Mouse (Mus musculus) hindbrain, embryonic 10.5 days (tissue): Measurements from ENCODE around the gene Tubgcp5. TPM values are rescaled to one million over a fixed set of nuclear protein-coding genes. Genes with fewer than 3 reads are reported as not detected.
"Not testable (repeated sequence)": the region's sequence is repeated elsewhere in the genome, so short reads cannot be mapped to it uniquely, and the experiment has no call there.

Experiments
- DNase-seq: peaks from one replicate; pipeline ENCODE4 v3.0.0-alpha.2; 2017; ENCODE audit warnings: low spot score
- H3K27ac ChIP-seq: fragments of 300-500 bp; sonication (generic); 2 replicates; pipeline ENCODE4 v1.5.1; 2016; ENCODE audit warnings: mild to moderate bottlenecking, moderate library complexity
- H3K27me3 ChIP-seq: fragments of 300-500 bp; sonication (generic); 2 replicates; pipeline ENCODE4 v1.6.1; 2016; ENCODE audit warnings: mild to moderate bottlenecking; ENCODE audit not compliant: poor library complexity, insufficient read depth, severe bottlenecking
- H3K36me3 ChIP-seq: fragments of 300-500 bp; sonication (generic); 2 replicates; pipeline ENCODE4 v1.6.1; 2016; ENCODE audit warnings: mild to moderate bottlenecking, moderate library complexity
- H3K4me1 ChIP-seq: fragments of 300-500 bp; sonication (generic); replicated peaks from 2 replicates; pipeline ENCODE4 v1.6.1; 2016; ENCODE audit warnings: mild to moderate bottlenecking
- H3K4me3 ChIP-seq: fragments of 300-500 bp; sonication (generic); 2 replicates; pipeline ENCODE4 v1.5.1; 2016; ENCODE audit warnings: mild to moderate bottlenecking, moderate library complexity
- H3K9me3 ChIP-seq: fragments of 300-500 bp; sonication (generic); 2 replicates; pipeline ENCODE4 v1.6.1; 2016; ENCODE audit warnings: mild to moderate bottlenecking, moderate library complexity
- WGBS: fragments of 180-500 bp; shearing (Covaris S2); methylation state at CpG from one replicate; pipeline ENCODE4 v1.1.7; 2016; 5-methylcytosine and 5-hydroxymethylcytosine counted together
- polyA plus RNA-seq: library from polyadenylated mRNA; unstranded; fragments of >200 nt; fragmentation: Nextera tagmentation; extraction: Ambion mirVana; gene quantifications from 2 replicates; pipeline ENCODE4 v1.2.1, GENCODE M21; 2016

Tubgcp5 gene
- 33.4 and 34.6 TPM in 2 replicates for polyA plus RNA-seq

DNA sequence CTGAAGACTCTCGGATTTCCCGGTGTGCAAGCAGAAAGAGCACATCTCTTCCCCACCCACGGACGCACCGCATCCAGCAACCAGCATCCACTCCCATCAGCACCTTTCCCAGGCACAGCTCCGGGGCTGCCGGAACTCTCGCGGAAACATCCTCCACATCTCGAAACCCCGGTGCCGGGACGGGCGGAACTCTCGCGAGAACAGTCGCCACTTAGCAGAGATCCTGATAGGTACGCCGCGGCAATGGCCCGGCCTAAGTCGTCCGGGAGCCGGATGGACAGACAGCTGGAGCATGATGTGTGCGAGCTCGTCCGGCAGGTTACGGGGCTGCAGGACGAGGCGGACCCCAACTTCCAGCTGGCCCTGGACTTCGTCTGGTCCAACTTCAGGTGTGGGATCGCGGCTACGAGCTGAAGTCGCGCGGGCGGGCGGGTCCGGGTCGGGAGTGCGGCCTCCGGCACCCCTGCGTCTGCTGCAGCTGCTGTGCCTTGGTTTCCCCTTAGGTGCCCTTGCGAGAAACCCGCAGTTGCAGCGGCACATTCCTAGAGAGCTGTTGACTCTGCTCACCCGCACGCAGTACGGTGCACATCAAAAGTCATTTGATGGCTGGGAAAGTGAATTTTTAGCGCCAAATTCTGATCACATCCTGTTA, at the start of gene Tubgcp5:
Gene Tubgcp5, plus strand, starts transcription at position 203 of the 652 bp plus-strand sequence.
- peak within 1 kb of the TSS; percentile 87 for H3K4me3 ChIP-seq
- peaks cover 13% of the 10 kb centered on the region for H3K4me1 ChIP-seq
- H3K27ac ChIP-seq, result peak within 1 kb of the TSS; percentile 95
- under 1% methylated on average over 51 of the region's 51 CpGs for whole genome bisulfite sequencing
- no peaks in the 10 kb centered on the region for H3K9me3 ChIP-seq
- no peaks in the 10 kb centered on the region for H3K27me3 ChIP-seq
- DNase-seq, result peak; percentile 98
- peaks cover 33% of the 10 kb centered on the region for H3K36me3 ChIP-seq

DNA sequence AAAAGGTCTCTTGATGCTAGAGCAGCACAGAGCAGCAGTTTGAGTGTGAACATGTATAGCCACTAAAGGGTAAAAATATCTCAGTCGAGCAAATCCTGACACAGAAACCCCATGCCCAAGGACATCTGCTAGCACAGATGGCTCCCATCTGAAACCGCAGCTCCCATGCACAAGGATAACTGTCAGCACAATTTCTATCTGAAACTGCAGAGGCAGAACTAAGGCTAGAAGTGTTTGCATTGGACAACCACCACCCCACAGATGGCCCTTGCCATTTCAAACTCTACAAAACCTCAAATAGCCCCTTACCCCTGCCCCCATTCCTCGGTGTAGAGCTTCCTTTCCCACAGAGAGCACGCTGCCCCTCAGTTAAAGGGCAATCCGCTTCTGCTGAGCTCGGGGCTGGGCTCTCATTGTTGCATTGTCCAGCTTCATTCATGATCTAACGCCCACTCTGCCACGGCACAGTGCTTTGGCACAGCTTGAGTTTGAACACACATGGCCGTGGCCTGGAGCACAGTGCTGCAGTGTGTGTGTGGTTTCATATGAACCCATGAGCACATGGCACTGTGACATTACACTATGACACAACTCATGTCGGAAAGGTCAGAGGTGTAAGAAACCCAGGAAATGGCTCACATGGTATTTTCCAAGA, 49.3 kb upstream of the Tubgcp5 start:
- 45% methylated on average over 10 of the region's 10 CpGs for WGBS
- Histone ChIP-seq H3K4me1 (peaks cover 11% of the 10 kb centered on the region), H3K4me3 (no peak overlapping the region), H3K27me3 (no peaks in the 10 kb centered on the region), H3K9me3 (no peaks in the 10 kb centered on the region), H3K27ac (peak overlapping the region; percentile 45), H3K36me3 (no peaks in the 10 kb centered on the region)
- DNase-seq, result peak; percentile 12

- H3K27me3 ChIP-seq, result no peaks in the 10 kb centered on the region
- no peak overlapping the region for H3K4me3 ChIP-seq
- H3K36me3 ChIP-seq, result no peaks in the 10 kb centered on the region
- 80% methylated on average over 3 of the region's 3 CpGs for WGBS
- no peaks in the 10 kb centered on the region for H3K4me1 ChIP-seq
- no peaks in the 10 kb centered on the region for H3K9me3 ChIP-seq
- no peak for DNase-seq
- no peak overlapping the region for H3K27ac ChIP-seq
Measured at GRCm38 (mm10) chr7:55750841-55751240, 43.1 kb upstream of the Tubgcp5 start.

DNA sequence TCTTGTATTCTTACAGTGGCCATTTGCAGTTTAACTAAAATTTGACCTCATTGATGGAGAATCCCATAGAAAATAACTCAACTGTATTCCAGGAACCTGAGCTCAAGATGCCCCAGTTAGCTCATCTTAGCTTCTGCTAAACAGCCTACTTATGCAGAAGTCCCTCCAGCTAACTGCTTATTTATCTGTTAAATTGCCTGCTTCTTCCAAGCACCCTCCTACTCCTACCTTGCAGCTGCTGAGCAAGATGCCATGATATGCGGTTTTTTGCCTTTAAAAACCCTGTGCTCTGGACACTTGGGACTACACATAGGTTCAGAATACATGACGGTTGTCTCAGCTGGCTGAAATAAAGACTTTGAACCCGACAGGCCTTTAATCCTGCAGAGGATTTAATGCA, 34.6 kb upstream of the Tubgcp5 start:
- Histone ChIP-seq H3K9me3 (no peaks in the 10 kb centered on the region), H3K27me3 (no peaks in the 10 kb centered on the region), H3K36me3 (no peaks in the 10 kb centered on the region), H3K27ac (no peak overlapping the region), H3K4me1 (no peaks in the 10 kb centered on the region), H3K4me3 (no peak overlapping the region)
- DNase-seq, result no peak
- 74% methylated on average over 3 of the region's 3 CpGs for WGBS

DNA sequence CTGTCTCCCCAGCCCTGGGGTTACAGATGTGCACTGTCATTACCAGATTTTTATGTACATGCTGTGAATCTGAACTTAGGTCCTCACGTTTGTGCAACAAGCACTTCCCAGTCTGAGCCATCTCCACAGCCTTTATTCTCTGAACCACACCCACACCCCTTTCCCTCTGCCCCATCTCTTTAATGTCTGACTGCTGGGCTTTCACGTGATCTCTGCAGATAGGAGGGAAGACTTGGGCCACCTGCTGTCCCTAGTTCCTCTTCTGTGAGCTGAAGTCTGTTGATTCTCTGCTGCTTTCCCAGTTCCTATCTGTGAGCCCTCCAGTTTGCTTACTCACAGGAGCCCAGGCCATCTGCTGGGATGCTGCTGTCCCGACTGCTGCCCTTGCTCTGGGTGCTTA, 26.0 kb upstream of the Tubgcp5 start, which contains the start of gene Siglech:
Gene Siglech, plus strand, starts transcription at position 253 of the 400 bp plus-strand sequence.
- WGBS, result 53% methylated on average over 3 of the region's 3 CpGs

GRCm38 (mm10) chr7:55780011-55780410, 13.9 kb upstream of the Tubgcp5 start:
- Histone ChIP-seq H3K36me3 (no peaks in the 10 kb centered on the region), H3K27me3 (no peaks in the 10 kb centered on the region), H3K4me1 (no peaks in the 10 kb centered on the region), H3K27ac (no peak overlapping the region), H3K4me3 (no peak overlapping the region), H3K9me3 (no peaks in the 10 kb centered on the region)
- no peak for DNase-seq
- 72% methylated on average over 4 of the region's 4 CpGs for WGBS

More for the DNA sequence above, 26.0 kb upstream of the Tubgcp5 start, which contains the start of gene Siglech:
- Histone ChIP-seq H3K27ac (no peak within 1 kb of the TSS), H3K9me3 (no peaks in the 10 kb centered on the region), H3K36me3 (no peaks in the 10 kb centered on the region), H3K27me3 (no peaks in the 10 kb centered on the region), H3K4me1 (no peaks in the 10 kb centered on the region), H3K4me3 (no peak within 1 kb of the TSS)
- DNase-seq, result no peak

DNA sequence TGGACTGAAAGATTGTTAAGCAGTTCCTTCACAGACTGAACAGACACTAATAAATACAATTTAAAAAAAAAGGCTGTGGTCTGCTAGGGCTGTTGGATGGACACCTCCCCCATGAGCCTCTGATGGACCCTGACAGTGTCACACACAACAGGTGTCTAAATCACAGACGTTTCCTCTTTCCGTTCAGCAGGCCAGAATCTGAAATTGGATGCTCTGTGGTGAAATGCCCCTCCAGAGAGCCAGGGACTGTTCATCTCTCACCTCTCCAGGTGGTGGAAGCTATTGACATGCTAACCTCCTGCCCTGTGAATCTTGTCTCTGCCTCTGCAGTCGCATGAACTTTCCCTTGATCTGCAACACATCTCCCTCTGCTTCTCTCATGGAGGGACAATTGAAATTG, 11.5 kb upstream of the Tubgcp5 start:
- DNase-seq, result no peak
- H3K4me3 ChIP-seq, result no peak overlapping the region
- no peaks in the 10 kb centered on the region for H3K36me3 ChIP-seq
- H3K9me3 ChIP-seq, result no peaks in the 10 kb centered on the region
- WGBS, result 71% methylated on average over 3 of the region's 3 CpGs
- no peaks in the 10 kb centered on the region for H3K27me3 ChIP-seq
- no peaks in the 10 kb centered on the region for H3K4me1 ChIP-seq
- H3K27ac ChIP-seq, result no peak overlapping the region

GRCm38 (mm10) chr7:55784580-55784979, 9.4 kb upstream of the Tubgcp5 start:
- H3K27ac ChIP-seq, result no peak overlapping the region
- H3K36me3 ChIP-seq, result no peaks in the 10 kb centered on the region
- H3K4me3 ChIP-seq, result no peak overlapping the region
- no peaks in the 10 kb centered on the region for H3K4me1 ChIP-seq
- 92% methylated on average over 3 of the region's 3 CpGs for WGBS
- no peak for DNase-seq
- no peaks in the 10 kb centered on the region for H3K9me3 ChIP-seq
- H3K27me3 ChIP-seq, result no peaks in the 10 kb centered on the region

GRCm38 (mm10) chr7:55790586-55790985, 3.4 kb upstream of the Tubgcp5 start:
- WGBS, result 83% methylated on average over 5 of the region's 5 CpGs

GRCm38 (mm10) chr7:55792280-55792679, 1.7 kb upstream of the Tubgcp5 start:
- peaks cover 13% of the 10 kb centered on the region for H3K4me1 ChIP-seq
- DNase-seq, result no peak
- no peaks in the 10 kb centered on the region for H3K27me3 ChIP-seq
- H3K4me3 ChIP-seq, result no peak overlapping the region
- H3K27ac ChIP-seq, result no peak overlapping the region
- H3K36me3 ChIP-seq, result peaks cover 15% of the 10 kb centered on the region
- no peaks in the 10 kb centered on the region for H3K9me3 ChIP-seq
- WGBS, result 83% methylated on average over 3 of the region's 3 CpGs

More at GRCm38 (mm10) chr7:55790586-55790985, 3.4 kb upstream of the Tubgcp5 start:
- H3K4me3 ChIP-seq, H3K27ac ChIP-seq, H3K36me3 ChIP-seq, DNase-seq, H3K27me3 ChIP-seq, H3K9me3 ChIP-seq: not testable (repeated sequence)
- peaks cover 13% of the 10 kb centered on the region for H3K4me1 ChIP-seq

DNA sequence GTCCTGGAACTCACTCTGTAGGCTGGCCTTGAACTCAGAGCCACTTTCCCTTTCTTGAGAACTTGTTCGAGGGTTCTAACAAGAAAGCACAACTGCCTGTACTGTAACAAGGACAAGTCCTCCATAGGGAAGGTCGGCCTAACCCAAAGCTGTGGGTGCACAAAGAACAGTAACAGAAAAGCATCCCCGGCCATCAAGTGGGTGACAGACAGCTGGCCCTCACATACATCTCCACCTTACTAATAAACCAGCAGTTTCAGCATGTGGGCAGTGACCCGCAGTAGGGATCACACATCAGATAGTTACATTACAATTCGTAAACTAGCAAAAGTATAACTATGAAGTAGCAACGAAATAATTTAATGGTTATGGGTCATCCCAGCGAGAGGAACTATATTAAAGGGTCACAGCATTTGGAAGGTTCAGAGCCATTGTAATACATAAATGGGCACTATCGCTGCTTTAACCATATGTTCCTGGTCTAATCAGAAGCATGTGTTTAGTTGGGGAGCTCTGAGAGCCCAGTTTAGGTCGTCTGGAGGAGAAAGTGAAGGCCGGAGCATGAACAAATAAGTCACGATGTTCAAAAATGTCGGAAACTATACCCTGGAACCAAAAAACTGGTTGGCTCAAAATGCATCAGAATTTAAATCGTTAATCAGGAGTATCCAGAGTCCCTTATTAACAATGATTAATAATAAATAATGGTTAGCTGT, 560 bp upstream of the Tubgcp5 start:
- Histone ChIP-seq H3K27me3 (no peaks in the 10 kb centered on the region), H3K9me3 (no peaks in the 10 kb centered on the region), H3K4me1 (peaks cover 13% of the 10 kb centered on the region), H3K27ac (peak overlapping the region; percentile 95), H3K4me3 (peak overlapping the region; percentile 87), H3K36me3 (peaks cover 26% of the 10 kb centered on the region)
- peak; percentile 9 for DNase-seq
- WGBS, result 38% methylated on average over 13 of the region's 13 CpGs

DNA sequence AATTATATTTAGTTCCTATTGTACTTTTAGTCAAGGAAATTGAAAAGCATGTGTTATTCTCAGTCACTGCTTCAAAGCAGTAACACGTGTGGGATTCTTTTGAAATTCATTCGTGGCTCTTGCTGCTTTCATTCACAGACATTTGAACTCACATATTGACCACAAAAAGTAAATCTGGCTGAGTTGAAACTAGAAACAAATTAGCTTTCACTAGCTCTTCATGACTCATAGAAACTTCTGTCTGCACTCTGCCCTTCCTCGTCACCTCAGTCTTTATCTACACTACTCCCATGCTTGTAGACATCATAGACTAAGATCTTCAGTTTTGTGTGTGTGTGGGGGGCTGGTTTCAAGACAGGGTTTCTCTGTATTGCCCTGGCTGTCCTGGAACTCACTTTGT, 6.0 kb downstream of the Tubgcp5 start:
- WGBS, result 90% methylated on average over 3 of the region's 3 CpGs
- Histone ChIP-seq H3K9me3 (no peaks in the 10 kb centered on the region), H3K27ac (no peak overlapping the region), H3K4me3 (no peak overlapping the region), H3K27me3 (no peaks in the 10 kb centered on the region), H3K36me3 (peaks cover 91% of the 10 kb centered on the region), H3K4me1 (peaks cover 4% of the 10 kb centered on the region)
- DNase-seq, result no peak

- H3K36me3 ChIP-seq, result peaks cover 98% of the 10 kb centered on the region
- no peak for DNase-seq
- WGBS, result 94% methylated on average over 2 of the region's 2 CpGs
Measured at GRCm38 (mm10) chr7:55809967-55810366, 16.0 kb downstream of the Tubgcp5 start.

More at GRCm38 (mm10) chr7:55809967-55810366, 16.0 kb downstream of the Tubgcp5 start:
- Histone ChIP-seq H3K4me1 (no peaks in the 10 kb centered on the region), H3K27me3 (no peaks in the 10 kb centered on the region), H3K9me3 (no peaks in the 10 kb centered on the region), H3K4me3 (no peak overlapping the region), H3K27ac (no peak overlapping the region)
